Comparison of ENCODE assay signal across 9 mouse cellular contexts in the genomic region with DNA sequence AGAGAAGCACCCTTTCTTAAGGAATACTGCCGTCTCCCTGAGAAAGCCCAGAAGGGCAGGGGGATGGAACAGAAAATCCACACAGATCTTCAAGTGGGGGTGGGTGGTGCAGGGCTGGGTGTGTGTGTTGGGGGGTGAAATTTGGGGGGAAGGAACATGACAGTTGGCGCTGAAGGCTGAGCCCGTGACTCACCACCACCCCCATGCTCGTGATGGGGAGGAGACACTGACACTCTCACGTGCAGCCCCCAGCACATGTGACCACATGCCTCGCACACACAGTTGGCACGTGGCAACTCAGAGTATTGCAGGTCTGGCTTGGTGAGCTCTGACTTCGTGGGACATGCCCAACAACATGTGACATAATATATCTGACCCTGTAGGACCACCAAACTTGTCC. TPM values are rescaled to one million over a fixed set of nuclear protein-coding genes. Genes with fewer than 3 reads are reported as not detected.
DNase-seq lines count a peak whose midpoint lies in the region; ATAC-seq and TF ChIP-seq lines count a peak whose summit lies in the region.
"Had no signal": no experiment of that assay in that cellular context is flagged by ENCODE, and none has a peak within 500 bp of the region (broad histone marks: within the 10 kb centered on the region; RNA-seq: fewer than 3 reads in every experiment).

No protein-coding gene starts in this region.

- no peak for ATAC-seq in hindbrain, embryonic 12.5 days (ENCODE audit: low FRiP score)
- ATAC-seq in limb, embryonic 13.5 days (ENCODE audit: low FRiP score, low read depth) = no peak
- ATAC-seq in granulocyte monocyte progenitor cell, adult 5-6 weeks (replicated peaks; ENCODE audit: poor library complexity, severe bottlenecking) = no peak
- ATAC-seq: Patski had no signal

- H3K27ac ChIP-seq in testis, adult 2 months (ENCODE audit: control insufficient read depth, insufficient read depth, low read depth, low read length) = no peak overlapping the region
- peak overlapping the region; percentile 95 for H3K27ac ChIP-seq in hindbrain, embryonic 12.5 days
- H3K27ac ChIP-seq in limb, embryonic 13.5 days = peak overlapping the region; percentile 86; the same call in 1 of the 2 replicates

- H3K4me1 ChIP-seq in testis, adult 2 months (ENCODE audit: control insufficient read depth, insufficient read depth, low read length) = peaks cover 24% of the 10 kb centered on the region
- peaks cover 65% of the 10 kb centered on the region for H3K4me1 ChIP-seq in hindbrain, embryonic 12.5 days
- H3K4me1 ChIP-seq in limb, embryonic 13.5 days = peaks cover 55% of the 10 kb centered on the region

- TF ChIP-seq POLR2A in testis, adult 2 months (IDR thresholded peaks at IDR 0.05; ENCODE audit: control insufficient read depth, low read depth, low read length) = peak; percentile 11; the same call in 1 of the 2 replicates

- H3K9me3 ChIP-seq in hindbrain, embryonic 12.5 days (replicated peaks) = no peaks in the 10 kb centered on the region
- H3K9me3 ChIP-seq in limb, embryonic 13.5 days = no peaks in the 10 kb centered on the region

- no peaks in the 10 kb centered on the region for H3K27me3 ChIP-seq in testis, adult 2 months (ENCODE audit: control insufficient read depth, insufficient read depth, low read length)
- no peaks in the 10 kb centered on the region for H3K27me3 ChIP-seq in hindbrain, embryonic 12.5 days
- H3K27me3 ChIP-seq in limb, embryonic 13.5 days = no peaks in the 10 kb centered on the region
- H3K27me3 ChIP-seq: Patski had no signal

- 0 out of 2 replicates have a peak overlapping the region, but pooled peaks have one; percentile 94 for H3K4me2 ChIP-seq in hindbrain, embryonic 12.5 days (replicated peaks)
- no peak overlapping the region for H3K4me2 ChIP-seq in limb, embryonic 13.5 days (replicated peaks)

- H3K9ac ChIP-seq in hindbrain, embryonic 12.5 days = no peak overlapping the region
- no peak overlapping the region for H3K9ac ChIP-seq in limb, embryonic 13.5 days

- no peak for DNase-seq in testis, postnatal 10 days (ENCODE audit: low spot score)
- no peak for DNase-seq in B cell, adult 2 months
- DNase-seq in thymus, postnatal 0 days (ENCODE audit: low spot score) = no peak
- DNase-seq: kidney, adult 9 months had no signal

- TF ChIP-seq CTCF in testis, adult 2 months (IDR thresholded peaks at IDR 0.05; ENCODE audit: control insufficient read depth, insufficient read depth, insufficient replicate concordance, low read depth, low read length) = no peak

- WGBS in hindbrain, embryonic 12.5 days = 89% methylated on average over 8 of the region's 8 CpGs
- WGBS in limb, embryonic 13.5 days = 83% methylated on average over 8 of the region's 8 CpGs

- H3K36me3 ChIP-seq in testis, adult 2 months (ENCODE audit: control insufficient read depth, insufficient read depth, low read length) = 0 out of 2 replicates have a peak, but pooled peaks cover 1% of the 10 kb centered on the region
- H3K36me3 ChIP-seq in hindbrain, embryonic 12.5 days = no peaks in the 10 kb centered on the region
- peaks cover 6% of the 10 kb centered on the region; the same call in 1 of the 2 replicates for H3K36me3 ChIP-seq in limb, embryonic 13.5 days

- H3K4me3 ChIP-seq in testis, adult 2 months (ENCODE audit: control insufficient read depth, low read depth, low read length) = peak overlapping the region; percentile 55
- H3K4me3 ChIP-seq in hindbrain, embryonic 12.5 days = 0 out of 2 replicates have a peak overlapping the region, but pooled peaks have one; percentile 79
- H3K4me3 ChIP-seq in limb, embryonic 13.5 days = no peak overlapping the region

RNA-seq across cellular contexts. Expression of a gene that starts 1.6 kb away (rescaled TPM):
- polyA plus RNA-seq in testis, adult 2 months (2012; rRNA removed) = 267 and 276 TPM in 2 replicates
- 39.8 and 40.8 TPM in 2 replicates for polyA plus RNA-seq in hindbrain, embryonic 12.5 days (2016; fragmentation: Nextera tagmentation; extraction: Ambion mirVana)
- 36.3 and 37.8 TPM in 2 replicates for polyA plus RNA-seq in limb, embryonic 13.5 days (2015; fragmentation: Nextera tagmentation; extraction: Ambion mirVana)
- 18.1 and 20.8 TPM in 2 replicates for polyA plus RNA-seq in thymus, postnatal 0 days (2015; fragmentation: Nextera tagmentation; extraction: Ambion mirVana)
- 6.7 and 13.2 TPM in 2 replicates for total RNA-seq in granulocyte monocyte progenitor cell, adult 5-6 weeks (2014; fragmentation: Nextera tagmentation)
- 5.6 and 6.5 TPM in 2 replicates for total RNA-seq in granulocyte monocyte progenitor cell, adult 5-6 weeks (2017)

RNA-seq across cellular contexts. Expression of a gene that starts 1.8 kb away (rescaled TPM):
- polyA plus RNA-seq in testis, adult 2 months (2012; rRNA removed) = 83.7 and 86.7 TPM in 2 replicates
- 16.5 and 17.1 TPM in 2 replicates for polyA plus RNA-seq in hindbrain, embryonic 12.5 days (2016; fragmentation: Nextera tagmentation; extraction: Ambion mirVana)
- polyA plus RNA-seq in limb, embryonic 13.5 days (2015; fragmentation: Nextera tagmentation; extraction: Ambion mirVana) = 8.5 and 10.2 TPM in 2 replicates
- polyA plus RNA-seq in thymus, postnatal 0 days (2015; fragmentation: Nextera tagmentation; extraction: Ambion mirVana) = 0.80 and 1.2 TPM in 2 replicates
- 5.0 and 9.4 TPM in 2 replicates for total RNA-seq in granulocyte monocyte progenitor cell, adult 5-6 weeks (2014; fragmentation: Nextera tagmentation)
- 0.72 and 1.8 TPM in 2 replicates for total RNA-seq in granulocyte monocyte progenitor cell, adult 5-6 weeks (2017)
